In genomic region chr2:104099231-104099585, GRCm38 (mm10) we compare ENCODE assay signal across 21 mouse cellular contexts. TPM values are rescaled to one million over a fixed set of nuclear protein-coding genes. Genes with fewer than 3 reads are reported as not detected.
DNase-seq lines count a peak whose midpoint lies in the region; ATAC-seq and TF ChIP-seq lines count a peak whose summit lies in the region.
"Had no signal": no experiment of that assay in that cellular context is flagged by ENCODE, and none has a peak within 500 bp of the region (broad histone marks: within the 10 kb centered on the region; RNA-seq: fewer than 3 reads in every experiment).

No protein-coding gene starts in this region.

- in situ Hi-C loops in Patski (cut with MboI; ENCODE audit: low pct_unique_long_range_greater_than_20kb) = no loop called here

- DNase-seq in heart, postnatal 14 days = no peak
- DNase-seq in Patski (ENCODE audit: low read depth, low spot score) = no peak
- DNase-seq in liver, embryonic 13.5 days = no peak
- DNase-seq in cerebellum, adult 2 months = no peak
- no peak for DNase-seq in lung, postnatal 0 days (ENCODE audit: low spot score)
- DNase-seq: cerebellum, postnatal 14 days; embryo, embryonic 11 days; forebrain, postnatal 0 days; gastrocnemius, adult 2 months; kidney, adult 18-20 months; kidney, postnatal 25 days; lung, postnatal 10 days had no signal

- POLR2A ChIA-PET in Patski (lab: Charles Lee) = no interaction called here

- no peak for TF ChIP-seq EP300 in ES-Bruce4 (IDR thresholded peaks at IDR 0.05; ENCODE audit: insufficient read depth, low read depth, low read length)
- TF ChIP-seq EP300 in lung, postnatal 0 days (IDR thresholded peaks at IDR 0.05) = no peak

- no peak for ATAC-seq in heart, embryonic 12.5 days (ENCODE audit: insufficient number of reproducible peaks, low FRiP score)
- ATAC-seq in Patski = peak; percentile 11
- ATAC-seq in liver, embryonic 13.5 days (ENCODE audit: low read depth) = no peak
- ATAC-seq in lung, postnatal 0 days = no peak
- ATAC-seq: forebrain, postnatal 0 days; midbrain, embryonic 16.5 days had no signal

- peaks cover 45% of the 10 kb centered on the region for H3K4me1 ChIP-seq in heart, embryonic 12.5 days (replicated peaks)
- peaks cover 2% of the 10 kb centered on the region for H3K4me1 ChIP-seq in ES-Bruce4 (ENCODE audit: control insufficient read depth, insufficient read depth, low read length)
- H3K4me1 ChIP-seq in liver, embryonic 13.5 days (replicated peaks) = peaks cover 87% of the 10 kb centered on the region
- H3K4me1 ChIP-seq in cerebellum, adult 2 months (ENCODE audit: control insufficient read depth, insufficient read depth, low read length) = no peaks in the 10 kb centered on the region
- no peaks in the 10 kb centered on the region for H3K4me1 ChIP-seq in lung, postnatal 0 days (ENCODE audit: insufficient read depth, low read depth, low read length)

- H3K27me3 ChIP-seq in heart, embryonic 12.5 days (replicated peaks) = no peaks in the 10 kb centered on the region
- H3K27me3 ChIP-seq in ES-Bruce4 (ENCODE audit: control insufficient read depth, insufficient read depth, low read length, poor library complexity, severe bottlenecking) (no peaks in the 10 kb centered on the region), Patski (no peaks in the 10 kb centered on the region)
- no peaks in the 10 kb centered on the region for H3K27me3 ChIP-seq in liver, embryonic 13.5 days
- no peaks in the 10 kb centered on the region for H3K27me3 ChIP-seq in cerebellum, adult 2 months (ENCODE audit: control insufficient read depth, insufficient read depth, low read length)
- H3K27me3 ChIP-seq in lung, postnatal 0 days (replicated peaks; ENCODE audit: insufficient read depth, low read length) = no peaks in the 10 kb centered on the region
- H3K27me3 ChIP-seq: limb, embryonic 12.5 days had no signal

- no peak overlapping the region for H3K9ac ChIP-seq in heart, embryonic 12.5 days
- no peak overlapping the region for H3K9ac ChIP-seq in ES-Bruce4 (ENCODE audit: low read depth, poor library complexity, severe bottlenecking)
- H3K9ac ChIP-seq in liver, embryonic 13.5 days = peak overlapping the region; percentile 61
- no peak overlapping the region for H3K9ac ChIP-seq in lung, postnatal 0 days (replicated peaks; ENCODE audit: low read depth)
- H3K9ac ChIP-seq: forebrain, postnatal 0 days; limb, embryonic 12.5 days had no signal

- peak overlapping the region; percentile 43 for H3K4me2 ChIP-seq in heart, embryonic 12.5 days
- peak overlapping the region; percentile 75 for H3K4me2 ChIP-seq in liver, embryonic 13.5 days
- H3K4me2 ChIP-seq in lung, postnatal 0 days (replicated peaks; ENCODE audit: low read depth, low read length) = no peak overlapping the region
- H3K4me2 ChIP-seq: limb, embryonic 12.5 days had no signal

- H3K4me3 ChIP-seq in heart, embryonic 12.5 days = 0 out of 2 replicates have a peak overlapping the region, but pooled peaks have one; percentile 6
- no peak overlapping the region for H3K4me3 ChIP-seq in ES-Bruce4 (ENCODE audit: low read depth, low read length)
- H3K4me3 ChIP-seq in liver, embryonic 13.5 days (replicated peaks) = peak overlapping the region; percentile 72
- H3K4me3 ChIP-seq in cerebellum, adult 2 months (replicated peaks; ENCODE audit: insufficient read depth, low read depth, low read length) = no peak overlapping the region
- H3K4me3 ChIP-seq in lung, postnatal 0 days (ENCODE audit: low read depth, low read length) = no peak overlapping the region
- H3K4me3 ChIP-seq: gastrocnemius, adult 2 months; limb, embryonic 12.5 days had no signal

- intact Hi-C loops in heart, postnatal 14 days (cut with DNase I) = loop anchor here (10.0 kb wide), 1 partner anchor 64 kb away; no protein-coding TSS in a partner anchor

- CTCF ChIA-PET in Patski (lab: Charles Lee) = interaction anchor here (1.1 kb wide), 1 partner anchor 23 kb away, joined by 3 read pairs; the partner anchor contains the start of gene A930018P22Rik

- no peaks in the 10 kb centered on the region for H3K9me3 ChIP-seq in heart, embryonic 12.5 days (replicated peaks)
- no peaks in the 10 kb centered on the region for H3K9me3 ChIP-seq in ES-Bruce4 (replicated peaks; ENCODE audit: control insufficient read depth, insufficient read depth, low read length, poor library complexity, severe bottlenecking)
- H3K9me3 ChIP-seq in liver, embryonic 13.5 days (replicated peaks) = no peaks in the 10 kb centered on the region
- no peaks in the 10 kb centered on the region for H3K9me3 ChIP-seq in lung, postnatal 0 days (ENCODE audit: low read length)
- H3K9me3 ChIP-seq: limb, embryonic 12.5 days had no signal

- WGBS in heart, embryonic 12.5 days = 91% methylated on average over 2 of the region's 2 CpGs
- WGBS in liver, embryonic 13.5 days (ENCODE audit: insufficient replicate concordance) = 82% methylated on average over 2 of the region's 2 CpGs
- WGBS in cerebellum, adult 2 months = 99% methylated on average over 2 of the region's 2 CpGs
- WGBS in lung, postnatal 0 days = 82% methylated on average over 2 of the region's 2 CpGs

- TF ChIP-seq CTCF in ES-Bruce4 (IDR thresholded peaks at IDR 0.05; ENCODE audit: low read depth, low read length) (no peak), Patski (IDR thresholded peaks at IDR 0.05) (no peak)
- TF ChIP-seq CTCF in cerebellum, adult 2 months (IDR thresholded peaks at IDR 0.05; ENCODE audit: borderline replicate concordance, insufficient read depth, low read depth, low read length) = no peak
- no peak for TF ChIP-seq CTCF in lung, postnatal 0 days (IDR thresholded peaks at IDR 0.05)

- H3K36me3 ChIP-seq in heart, embryonic 12.5 days = 0 out of 2 replicates have a peak, but pooled peaks cover under 1% of the 10 kb centered on the region
- H3K36me3 ChIP-seq in ES-Bruce4 (ENCODE audit: control insufficient read depth, insufficient read depth, low read length, poor library complexity, severe bottlenecking) = no peaks in the 10 kb centered on the region
- peaks cover 16% of the 10 kb centered on the region for H3K36me3 ChIP-seq in liver, embryonic 13.5 days
- no peaks in the 10 kb centered on the region for H3K36me3 ChIP-seq in lung, postnatal 0 days (ENCODE audit: insufficient read depth, low read length)
- H3K36me3 ChIP-seq: limb, embryonic 12.5 days had no signal

- peak overlapping the region; percentile 80 for H3K27ac ChIP-seq in heart, embryonic 12.5 days (ENCODE audit: poor library complexity, severe bottlenecking)
- peak overlapping the region; percentile 70; the same call in 1 of the 2 replicates for H3K27ac ChIP-seq in ES-Bruce4 (ENCODE audit: insufficient read depth, low read length)
- peak overlapping the region; percentile 97 for H3K27ac ChIP-seq in liver, embryonic 13.5 days
- no peak overlapping the region for H3K27ac ChIP-seq in cerebellum, adult 2 months (ENCODE audit: insufficient read depth, low read length)
- no peak overlapping the region for H3K27ac ChIP-seq in lung, postnatal 0 days (ENCODE audit: low read length)
- H3K27ac ChIP-seq: gastrocnemius, adult 2 months; limb, embryonic 12.5 days had no signal

- TF ChIP-seq POLR2A in ES-Bruce4 (IDR thresholded peaks at IDR 0.05; ENCODE audit: insufficient read depth, low read length) = no peak
- no peak for TF ChIP-seq POLR2A in cerebellum, adult 2 months (IDR thresholded peaks at IDR 0.05; ENCODE audit: borderline replicate concordance, insufficient read depth, low read length)

RNA-seq across cellular contexts. Expression of gene Cd59a, which starts 3.6 kb away (rescaled TPM):
- 83.3 and 85.1 TPM in 2 replicates for polyA plus RNA-seq in heart, embryonic 12.5 days (2016; fragmentation: Nextera tagmentation; extraction: Ambion mirVana)
- 10 to 100 TPM; 42.6 to 52.3 TPM for total RNA-seq in heart, postnatal 14 days (2021)
- polyA plus RNA-seq in ES-Bruce4 (2011; ENCODE audit: insufficient read depth, insufficient read length, low read depth, missing spikeins) (8.9 and 10.5 TPM in 2 replicates), Patski (2021) (89.8 TPM)
- polyA plus RNA-seq in liver, embryonic 13.5 days (2015; fragmentation: Nextera tagmentation; extraction: Ambion mirVana) = 82.9 and 85.7 TPM in 2 replicates
- 37.0 and 42.4 TPM in 2 replicates for polyA plus RNA-seq in cerebellum, adult 2 months (2012; rRNA removed)
- 32.4 and 33.2 TPM in 2 replicates for polyA plus RNA-seq in lung, postnatal 0 days (2015; fragmentation: Nextera tagmentation; extraction: Ambion mirVana)

RNA-seq across cellular contexts. Expression of gene A930018P22Rik, which starts 23.4 kb away (rescaled TPM):
- polyA plus RNA-seq in heart, embryonic 12.5 days (2016; fragmentation: Nextera tagmentation; extraction: Ambion mirVana) = 0.36 and 0.55 TPM in 2 replicates
- total RNA-seq in heart, postnatal 14 days (2021) = under 1 TPM; 0.48 to 0.63 TPM
- polyA plus RNA-seq in ES-Bruce4 (2011; ENCODE audit: insufficient read depth, insufficient read length, low read depth, missing spikeins) (not detected in 2 replicates), Patski (2021) (not detected)
- polyA plus RNA-seq in liver, embryonic 13.5 days (2015; fragmentation: Nextera tagmentation; extraction: Ambion mirVana) = 0.19 and 0.48 TPM in 2 replicates
- 0.18 TPM in 1 of 2 replicates, not detected in the other for polyA plus RNA-seq in cerebellum, adult 2 months (2012; rRNA removed)
- polyA plus RNA-seq in lung, postnatal 0 days (2015; fragmentation: Nextera tagmentation; extraction: Ambion mirVana) = 0.14 TPM in 1 of 2 replicates, not detected in the other
- total RNA-seq: granulocyte monocyte progenitor cell, adult 5-6 weeks had no signal
- polyA plus RNA-seq: forebrain, postnatal 0 days; limb, embryonic 12.5 days; midbrain, embryonic 16.5 days; small intestine, adult 2 months had no signal

RNA-seq across cellular contexts. Expression of gene Cd59b, which starts 29.6 kb away (rescaled TPM):
- 4.9 and 7.0 TPM in 2 replicates for polyA plus RNA-seq in heart, embryonic 12.5 days (2016; fragmentation: Nextera tagmentation; extraction: Ambion mirVana)
- total RNA-seq in heart, postnatal 14 days (2021) = 1 to 10 TPM; 1.7 to 2.7 TPM
- 11.7 and 12.2 TPM in 2 replicates for polyA plus RNA-seq in ES-Bruce4 (2011; ENCODE audit: insufficient read depth, insufficient read length, low read depth, missing spikeins)
- 12.3 TPM for polyA plus RNA-seq in Patski (2021)
- 13.1 and 13.3 TPM in 2 replicates for polyA plus RNA-seq in liver, embryonic 13.5 days (2015; fragmentation: Nextera tagmentation; extraction: Ambion mirVana)
- 10.6 and 11.4 TPM in 2 replicates for polyA plus RNA-seq in cerebellum, adult 2 months (2012; rRNA removed)
- 3.7 and 4.2 TPM in 2 replicates for polyA plus RNA-seq in lung, postnatal 0 days (2015; fragmentation: Nextera tagmentation; extraction: Ambion mirVana)
- total RNA-seq: granulocyte monocyte progenitor cell, adult 5-6 weeks had no signal
- polyA plus RNA-seq: C2C12 had no signal

RNA-seq across cellular contexts. Expression of gene Gm10799, which starts 30.9 kb away (rescaled TPM):
- not detected in 2 replicates for polyA plus RNA-seq in heart, embryonic 12.5 days (2016; fragmentation: Nextera tagmentation; extraction: Ambion mirVana)
- total RNA-seq in heart, postnatal 14 days (2021) = not detected
- polyA plus RNA-seq in ES-Bruce4 (2011; ENCODE audit: insufficient read depth, insufficient read length, low read depth, missing spikeins) (not detected in 2 replicates), Patski (2021) (not detected)
- polyA plus RNA-seq in liver, embryonic 13.5 days (2015; fragmentation: Nextera tagmentation; extraction: Ambion mirVana) = not detected in 2 replicates
- polyA plus RNA-seq in cerebellum, adult 2 months (2012; rRNA removed) = not detected in 2 replicates
- polyA plus RNA-seq in lung, postnatal 0 days (2015; fragmentation: Nextera tagmentation; extraction: Ambion mirVana) = not detected in 2 replicates
- total RNA-seq: adrenal gland, adult 18-20 months; forebrain, postnatal 0 days; gastrocnemius, adult 2 months; granulocyte monocyte progenitor cell, adult 5-6 weeks; megakaryocyte-erythroid progenitor cell, adult 5-6 weeks had no signal
- polyA plus RNA-seq: C2C12; forebrain, postnatal 0 days; limb, embryonic 12.5 days; midbrain, embryonic 16.5 days; small intestine, adult 2 months had no signal

RNA-seq across cellular contexts. Expression of gene Gm10912, which starts 33.6 kb away (rescaled TPM):
- not detected in 2 replicates for polyA plus RNA-seq in heart, embryonic 12.5 days (2016; fragmentation: Nextera tagmentation; extraction: Ambion mirVana)
- under 1 TPM; 0.17 to 0.34 TPM for total RNA-seq in heart, postnatal 14 days (2021)
- not detected in 2 replicates for polyA plus RNA-seq in ES-Bruce4 (2011; ENCODE audit: insufficient read depth, insufficient read length, low read depth, missing spikeins)
- not detected for polyA plus RNA-seq in Patski (2021)
- 0.06 TPM in 1 of 2 replicates, not detected in the other for polyA plus RNA-seq in liver, embryonic 13.5 days (2015; fragmentation: Nextera tagmentation; extraction: Ambion mirVana)
- polyA plus RNA-seq in cerebellum, adult 2 months (2012; rRNA removed) = 0.22 and 0.33 TPM in 2 replicates
- not detected in 2 replicates for polyA plus RNA-seq in lung, postnatal 0 days (2015; fragmentation: Nextera tagmentation; extraction: Ambion mirVana)
- total RNA-seq: forebrain, postnatal 0 days had no signal
- polyA plus RNA-seq: C2C12; forebrain, postnatal 0 days; limb, embryonic 12.5 days; midbrain, embryonic 16.5 days had no signal

Comparison
In these comparisons a context has a peak if more than half of its experiments do, and no peak if none do; other contexts are left out.
1. H3K27ac ChIP-seq: peak in heart, embryonic 12.5 days (single experiment), ES-Bruce4 (single experiment) and liver, embryonic 13.5 days (single experiment); none in cerebellum, adult 2 months (single experiment) and lung, postnatal 0 days (single experiment).
2. H3K4me3 ChIP-seq: peak in heart, embryonic 12.5 days (single experiment) and liver, embryonic 13.5 days (single experiment); none in ES-Bruce4 (single experiment), cerebellum, adult 2 months (single experiment) and lung, postnatal 0 days (single experiment).